Mouse (Mus musculus) layer of hippocampus, postnatal 25 days (tissue): ENCODE measurements at regions not wholly inside any gene's neighbourhood (a gene's known extent, or its start where the extent isn't known, plus 50 kb on each side); places are given as distances from the start of the nearest gene placed in this dataset.

Experiments used
- DNase-seq, 2 experiments: peaks; one replicate each; pipeline ENCODE4 v3.0.0; 2022; ENCODE audit warnings: mixed read lengths in 2 of 2, low spot score in 1 of 2; ENCODE audit errors: extremely low spot score in 1 of 2

- DNase-seq: no peak
These were observed 99.1 kb downstream of the Zfp326 start for GRCm38 (mm10) chr5:105975275-105976011.

- DNase-seq: no peak
These were observed 98.3 kb downstream of the Zfp326 start for GRCm38 (mm10) chr5:105974576-105975177.
